Mouse (Mus musculus): Measurements from ENCODE around the gene Phf5a. TPM values are rescaled to one million over a fixed set of nuclear protein-coding genes. Genes with fewer than 3 reads are reported as not detected.

The Phf5a gene
- polyA plus RNA-seq, 1 experiment from 2014 or later: 252 TPM

GRCm38 (mm10) chr15:81839634-81840033, 32.1 kb downstream of the Phf5a start:
- H3K36me3 ChIP-seq: no peaks in the 10 kb centered on the region
- H3K27me3 ChIP-seq (ENCODE audit: low read depth, poor library complexity, severe bottlenecking): peaks cover 34% of the 10 kb centered on the region
- WGBS: 79% methylated on average over 5 of the region's 5 CpGs
- H3K9me3 ChIP-seq (replicated peaks): no peaks in the 10 kb centered on the region
- DNase-seq (ENCODE audit: low spot score): no peak
- H3K4me1 ChIP-seq: peaks cover 20% of the 10 kb centered on the region
- H3K4me3 ChIP-seq: no peak overlapping the region
- no peak overlapping the region for H3K27ac ChIP-seq (replicated peaks)

GRCm38 (mm10) chr15:81838554-81839235, 33.0 kb downstream of the Phf5a start:
- Histone ChIP-seq H3K9me3 (replicated peaks) (no peaks in the 10 kb centered on the region), H3K4me3 (no peak overlapping the region), H3K27ac (replicated peaks) (no peak overlapping the region), H3K4me1 (peaks cover 27% of the 10 kb centered on the region), H3K27me3 (ENCODE audit: low read depth, poor library complexity, severe bottlenecking) (peaks cover 43% of the 10 kb centered on the region), H3K36me3 (no peaks in the 10 kb centered on the region)
- no peak for DNase-seq (ENCODE audit: low spot score)
- WGBS: 78% methylated on average over 14 of the region's 14 CpGs

GRCm38 (mm10) chr15:81836966-81837920, 34.5 kb downstream of the Phf5a start:
- Histone ChIP-seq H3K9me3 (replicated peaks) (no peaks in the 10 kb centered on the region), H3K4me3 (peak overlapping the region; percentile 50; the same call in 1 of the 2 replicates), H3K36me3 (no peaks in the 10 kb centered on the region), H3K27ac (replicated peaks) (no peak overlapping the region; the same call in 1 of the 2 replicates), H3K4me1 (peaks cover 27% of the 10 kb centered on the region), H3K27me3 (ENCODE audit: low read depth, poor library complexity, severe bottlenecking) (peaks cover 45% of the 10 kb centered on the region)
- 63% methylated on average over 7 of the region's 7 CpGs for WGBS
- DNase-seq (ENCODE audit: low spot score): no peak

GRCm38 (mm10) chr15:81836124-81836821, 35.4 kb downstream of the Phf5a start:
- peaks cover 45% of the 10 kb centered on the region for H3K27me3 ChIP-seq (ENCODE audit: low read depth, poor library complexity, severe bottlenecking)
- peak overlapping the region; percentile 72 for H3K27ac ChIP-seq (replicated peaks)
- peak overlapping the region; percentile 50 for H3K4me3 ChIP-seq
- WGBS: 1% methylated on average over 32 of the region's 33 CpGs
- no peaks in the 10 kb centered on the region for H3K36me3 ChIP-seq
- H3K9me3 ChIP-seq (replicated peaks): no peaks in the 10 kb centered on the region
- peak; percentile 69 for DNase-seq (ENCODE audit: low spot score)
- peaks cover 31% of the 10 kb centered on the region for H3K4me1 ChIP-seq

DNA sequence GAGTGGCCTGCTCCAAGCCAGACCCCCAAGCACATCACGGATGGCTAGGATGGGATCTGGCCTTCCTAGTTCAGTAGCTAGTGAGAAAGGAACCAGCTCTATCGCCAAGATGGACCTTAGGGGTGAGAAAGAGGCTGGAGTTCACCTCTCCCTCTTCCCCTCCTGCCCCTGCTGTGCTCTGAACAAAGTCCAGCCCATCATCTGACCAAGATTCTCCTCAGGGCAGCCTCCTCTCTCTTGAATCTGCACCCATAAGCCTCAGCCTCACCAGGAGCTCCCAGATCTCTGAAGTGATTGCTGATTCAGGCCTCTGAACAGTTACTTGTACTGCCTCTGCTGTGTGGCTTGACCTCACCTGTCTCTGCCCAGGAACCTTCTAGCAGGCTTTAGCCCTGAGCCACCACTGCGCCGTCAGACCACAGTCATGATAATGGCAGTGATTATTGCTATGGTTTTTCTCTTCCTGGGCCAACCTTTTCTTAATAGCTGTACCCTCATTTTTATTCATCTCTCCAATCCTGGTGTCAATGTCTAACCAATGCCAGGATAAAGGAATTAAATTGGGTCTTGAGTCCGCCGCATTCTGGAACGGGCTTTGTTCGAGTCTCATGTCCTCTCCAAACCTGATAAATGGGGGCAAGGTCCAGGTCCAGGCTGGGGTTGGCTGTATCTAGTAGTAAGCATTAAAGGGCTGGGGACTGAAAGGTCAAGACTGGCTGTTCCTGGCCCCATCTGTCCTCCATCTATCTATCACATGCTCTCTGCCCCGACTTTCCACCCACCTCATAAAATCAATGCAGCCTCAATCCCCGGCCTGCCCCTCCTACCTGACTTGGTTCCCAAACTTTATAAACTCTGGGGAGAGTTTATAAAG, 36.5 kb downstream of the Phf5a start:
- peaks cover 35% of the 10 kb centered on the region for H3K4me1 ChIP-seq
- WGBS: 74% methylated on average over 10 of the region's 10 CpGs
- H3K36me3 ChIP-seq: no peaks in the 10 kb centered on the region
- no peaks in the 10 kb centered on the region for H3K9me3 ChIP-seq (replicated peaks)
- H3K4me3 ChIP-seq: no peak overlapping the region
- peaks cover 45% of the 10 kb centered on the region for H3K27me3 ChIP-seq (ENCODE audit: low read depth, poor library complexity, severe bottlenecking)
- no peak overlapping the region for H3K27ac ChIP-seq (replicated peaks)
- no peak for DNase-seq (ENCODE audit: low spot score)

- Histone ChIP-seq H3K4me1 (peaks cover 35% of the 10 kb centered on the region), H3K27me3 (ENCODE audit: low read depth, poor library complexity, severe bottlenecking) (peaks cover 45% of the 10 kb centered on the region), H3K4me3 (no peak overlapping the region), H3K9me3 (replicated peaks) (no peaks in the 10 kb centered on the region), H3K36me3 (no peaks in the 10 kb centered on the region), H3K27ac (replicated peaks) (no peak overlapping the region)
- 56% methylated on average over 3 of the region's 3 CpGs for WGBS
- no peak for DNase-seq (ENCODE audit: low spot score)
Observed at GRCm38 (mm10) chr15:81834171-81834841, 37.4 kb downstream of the Phf5a start.

- Histone ChIP-seq H3K4me3 (no peak overlapping the region), H3K4me1 (peaks cover 35% of the 10 kb centered on the region), H3K9me3 (replicated peaks) (no peaks in the 10 kb centered on the region), H3K36me3 (0 out of 2 replicates have a peak, but pooled peaks cover 3% of the 10 kb centered on the region), H3K27me3 (ENCODE audit: low read depth, poor library complexity, severe bottlenecking) (peaks cover 45% of the 10 kb centered on the region), H3K27ac (replicated peaks) (no peak overlapping the region)
- DNase-seq (ENCODE audit: low spot score): no peak
- WGBS: 82% methylated on average over 4 of the region's 4 CpGs
Observed at GRCm38 (mm10) chr15:81833481-81833880, 38.2 kb downstream of the Phf5a start.

DNA sequence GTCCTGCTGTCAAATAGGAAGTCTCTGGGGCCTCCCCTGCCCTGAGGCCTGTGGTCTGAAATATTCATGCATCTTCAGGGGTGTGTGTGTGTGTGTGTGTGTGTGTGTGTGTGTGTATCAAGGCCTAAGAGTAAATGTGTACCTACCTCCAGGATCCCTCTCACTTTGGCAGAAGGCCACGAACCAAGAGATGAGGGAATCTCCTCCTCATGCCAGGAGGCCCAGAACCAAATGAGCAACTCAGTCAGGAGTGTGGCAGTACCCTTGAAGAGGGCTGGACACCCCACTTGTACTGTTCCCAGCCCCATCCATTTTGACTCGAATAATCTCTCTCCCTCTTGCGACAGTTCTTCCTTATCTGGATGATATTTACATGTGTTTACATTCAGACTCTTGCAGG, 39.5 kb downstream of the Phf5a start:
- no peak overlapping the region for H3K27ac ChIP-seq (replicated peaks)
- H3K4me1 ChIP-seq: peaks cover 35% of the 10 kb centered on the region
- no peak for DNase-seq (ENCODE audit: low spot score)
- peaks cover 38% of the 10 kb centered on the region for H3K27me3 ChIP-seq (ENCODE audit: low read depth, poor library complexity, severe bottlenecking)
- H3K4me3 ChIP-seq: no peak overlapping the region
- 91% methylated on average over 3 of the region's 3 CpGs for WGBS
- H3K36me3 ChIP-seq: peaks cover 9% of the 10 kb centered on the region
- H3K9me3 ChIP-seq (replicated peaks): no peaks in the 10 kb centered on the region

DNA sequence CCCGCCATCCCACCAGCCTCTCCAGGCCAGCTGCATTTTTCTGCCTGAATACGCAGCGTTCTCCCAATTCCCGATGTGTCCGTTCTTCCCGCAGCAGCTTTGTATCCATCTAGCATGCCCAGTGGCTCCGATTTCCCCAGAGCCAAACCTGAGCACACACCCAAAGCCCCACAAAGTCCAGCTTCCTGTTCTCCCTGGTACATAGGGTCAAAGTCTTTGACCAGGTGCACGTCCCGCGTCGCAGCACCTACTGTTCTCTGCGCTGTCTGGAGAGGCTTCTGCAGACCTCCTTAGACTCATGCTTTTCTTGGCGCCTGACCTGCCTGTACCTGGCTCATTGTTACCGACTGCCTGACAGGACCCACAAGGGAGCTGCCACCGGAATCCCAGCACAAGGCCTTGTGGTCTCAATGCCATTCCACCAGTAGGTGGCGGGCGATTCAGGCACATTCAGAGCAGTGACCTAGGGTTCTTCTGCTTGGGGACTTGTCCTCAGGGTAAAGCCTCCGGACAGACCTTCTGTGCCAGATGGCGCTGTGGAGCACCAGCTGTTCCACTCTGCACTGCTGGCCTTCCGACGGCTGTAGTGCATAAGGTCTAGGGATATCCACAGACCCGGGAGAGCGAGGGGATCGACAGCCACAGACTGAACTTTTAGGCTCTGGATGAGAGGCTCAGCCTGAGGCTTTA, 40.4 kb downstream of the Phf5a start:
- peak overlapping the region; percentile 33 for H3K27ac ChIP-seq (replicated peaks)

DNA sequence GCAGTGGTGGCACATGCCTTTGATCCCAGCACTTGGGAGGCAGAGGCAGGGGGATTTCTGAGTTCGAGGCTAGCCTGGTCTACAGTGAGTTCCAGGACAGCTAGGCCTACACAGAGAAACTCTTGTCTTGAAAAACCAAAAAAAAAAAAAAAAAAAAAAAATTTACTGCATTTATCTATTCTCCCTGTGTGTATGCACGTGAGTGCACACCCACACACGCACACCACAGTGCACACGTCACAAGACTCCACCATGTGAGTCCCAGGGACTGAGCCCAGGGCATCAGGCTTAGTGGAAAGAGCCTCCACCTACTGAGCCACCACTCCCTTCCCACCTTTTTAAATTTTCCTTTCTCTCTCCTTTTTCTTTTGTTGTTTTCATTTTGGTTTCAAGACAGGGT, 41.2 kb downstream of the Phf5a start:
- WGBS: 91% methylated on average over 4 of the region's 4 CpGs

More for the DNA sequence above, 40.4 kb downstream of the Phf5a start:
- Histone ChIP-seq H3K36me3 (peaks cover 17% of the 10 kb centered on the region), H3K4me3 (peak overlapping the region; percentile 23), H3K9me3 (replicated peaks) (no peaks in the 10 kb centered on the region), H3K4me1 (peaks cover 29% of the 10 kb centered on the region), H3K27me3 (ENCODE audit: low read depth, poor library complexity, severe bottlenecking) (peaks cover 28% of the 10 kb centered on the region)
- DNase-seq (ENCODE audit: low spot score): peak; percentile 93
- 15% methylated on average over 24 of the region's 24 CpGs for WGBS

GRCm38 (mm10) chr15:81829208-81829580, 42.5 kb downstream of the Phf5a start:
- H3K4me3 ChIP-seq: no peak overlapping the region
- H3K9me3 ChIP-seq (replicated peaks): no peaks in the 10 kb centered on the region
- H3K36me3 ChIP-seq: peaks cover 37% of the 10 kb centered on the region
- no peak overlapping the region for H3K27ac ChIP-seq (replicated peaks)
- peaks cover 10% of the 10 kb centered on the region for H3K4me1 ChIP-seq
- 67% methylated on average over 2 of the region's 2 CpGs for WGBS
- peaks cover 7% of the 10 kb centered on the region; the same call in 1 of the 2 replicates for H3K27me3 ChIP-seq (ENCODE audit: low read depth, poor library complexity, severe bottlenecking)
- no peak for DNase-seq (ENCODE audit: low spot score)

More for the DNA sequence above, 41.2 kb downstream of the Phf5a start:
- Histone ChIP-seq H3K27me3 (ENCODE audit: low read depth, poor library complexity, severe bottlenecking) (peaks cover 21% of the 10 kb centered on the region), H3K27ac (replicated peaks) (no peak overlapping the region), H3K4me1 (peaks cover 22% of the 10 kb centered on the region), H3K36me3 (peaks cover 23% of the 10 kb centered on the region), H3K9me3 (replicated peaks) (no peaks in the 10 kb centered on the region), H3K4me3 (no peak overlapping the region)
- no peak for DNase-seq (ENCODE audit: low spot score)

Data from midbrain, embryonic 10.5 days (tissue).